Comparison of ENCODE assay signal across 10 mouse cellular contexts in genomic region chr5:30982357-30982756, GRCm38 (mm10). TPM values are rescaled to one million over a fixed set of nuclear protein-coding genes. Genes with fewer than 3 reads are reported as not detected.
DNase-seq lines count a peak whose midpoint lies in the region; ATAC-seq and TF ChIP-seq lines count a peak whose summit lies in the region.
"Had no signal": no experiment of that assay in that cellular context is flagged by ENCODE, and none has a peak within 500 bp of the region (broad histone marks: within the 10 kb centered on the region; RNA-seq: fewer than 3 reads in every experiment).

No protein-coding gene starts in this region.

- H3K9ac ChIP-seq in heart, postnatal 0 days (replicated peaks; ENCODE audit: low read depth, low read length) = no peak overlapping the region
- H3K9ac ChIP-seq in midbrain, postnatal 0 days (replicated peaks; ENCODE audit: low read length, poor library complexity, severe bottlenecking) = no peak overlapping the region
- no peak overlapping the region for H3K9ac ChIP-seq in midbrain, embryonic 13.5 days (replicated peaks)
- H3K9ac ChIP-seq in stomach, postnatal 0 days (ENCODE audit: low read length) = no peak overlapping the region
- H3K9ac ChIP-seq: forebrain, embryonic 15.5 days; neural tube, embryonic 15.5 days had no signal

- peak; percentile 32 for DNase-seq in heart, postnatal 0 days (ENCODE audit: low spot score)
- DNase-seq in heart, embryonic 10.5 days (ENCODE audit: low spot score) = no peak
- peak; percentile 56 for DNase-seq in midbrain, postnatal 0 days (ENCODE audit: low spot score)
- peak; percentile 72 to 85 for DNase-seq in frontal cortex, adult 2 months (ENCODE audit: extremely low spot score in 1 of 2, low spot score in 1 of 2)
- DNase-seq in stomach, postnatal 0 days (ENCODE audit: low spot score) = no peak
- DNase-seq in urinary bladder, adult 18-20 months (ENCODE audit: low spot score in 2 of 2) = no peak
- no peak for DNase-seq in heart, adult 11 months

- no peak for ATAC-seq in heart, postnatal 0 days (ENCODE audit: insufficient read depth, low read depth)
- ATAC-seq in midbrain, postnatal 0 days (ENCODE audit: low FRiP score) = no peak
- no peak for ATAC-seq in midbrain, embryonic 13.5 days
- no peak for ATAC-seq in stomach, postnatal 0 days (ENCODE audit: low FRiP score, low TSS enrichment)
- ATAC-seq: forebrain, embryonic 15.5 days had no signal

- no peak overlapping the region for H3K4me2 ChIP-seq in heart, postnatal 0 days (ENCODE audit: low read depth, low read length)
- no peak overlapping the region for H3K4me2 ChIP-seq in midbrain, postnatal 0 days (ENCODE audit: low read depth, low read length, poor library complexity, severe bottlenecking)
- no peak overlapping the region for H3K4me2 ChIP-seq in midbrain, embryonic 13.5 days (replicated peaks)
- H3K4me2 ChIP-seq in stomach, postnatal 0 days (replicated peaks; ENCODE audit: low read depth) = no peak overlapping the region
- H3K4me2 ChIP-seq: forebrain, embryonic 15.5 days; neural tube, embryonic 15.5 days had no signal

- H3K27me3 ChIP-seq in heart, postnatal 0 days (ENCODE audit: control insufficient read depth, insufficient read depth, low read length) = no peaks in the 10 kb centered on the region
- H3K27me3 ChIP-seq in heart, embryonic 10.5 days (ENCODE audit: insufficient read depth, poor library complexity, severe bottlenecking) = no peaks in the 10 kb centered on the region
- H3K27me3 ChIP-seq in midbrain, postnatal 0 days (ENCODE audit: insufficient read depth, low read length) = no peaks in the 10 kb centered on the region
- H3K27me3 ChIP-seq in midbrain, embryonic 13.5 days = no peaks in the 10 kb centered on the region
- no peaks in the 10 kb centered on the region for H3K27me3 ChIP-seq in stomach, postnatal 0 days (ENCODE audit: control insufficient read depth, insufficient read depth, low read length)
- H3K27me3 ChIP-seq: forebrain, embryonic 15.5 days; neural tube, embryonic 15.5 days had no signal

- TF ChIP-seq CTCF in heart, postnatal 0 days (IDR thresholded peaks at IDR 0.05; ENCODE audit: low read depth) = peak; percentile 65
- peak; percentile 62 for TF ChIP-seq CTCF in midbrain, postnatal 0 days (IDR thresholded peaks at IDR 0.05)
- peak; percentile 77 for TF ChIP-seq CTCF in stomach, postnatal 0 days (IDR thresholded peaks at IDR 0.05; ENCODE audit: low read depth)

- no peaks in the 10 kb centered on the region for H3K4me1 ChIP-seq in heart, postnatal 0 days (ENCODE audit: control insufficient read depth, insufficient read depth)
- H3K4me1 ChIP-seq in heart, embryonic 10.5 days = peaks cover 5% of the 10 kb centered on the region
- no peaks in the 10 kb centered on the region for H3K4me1 ChIP-seq in midbrain, postnatal 0 days (ENCODE audit: insufficient read depth, low read length)
- no peaks in the 10 kb centered on the region for H3K4me1 ChIP-seq in midbrain, embryonic 13.5 days (replicated peaks)
- no peaks in the 10 kb centered on the region for H3K4me1 ChIP-seq in stomach, postnatal 0 days (replicated peaks; ENCODE audit: control insufficient read depth, insufficient read depth)
- H3K4me1 ChIP-seq: forebrain, embryonic 15.5 days; neural tube, embryonic 15.5 days had no signal

- H3K9me3 ChIP-seq in heart, postnatal 0 days (replicated peaks; ENCODE audit: control insufficient read depth, low read length) = no peaks in the 10 kb centered on the region
- no peaks in the 10 kb centered on the region for H3K9me3 ChIP-seq in heart, embryonic 10.5 days
- no peaks in the 10 kb centered on the region for H3K9me3 ChIP-seq in midbrain, postnatal 0 days (ENCODE audit: low read length)
- H3K9me3 ChIP-seq in midbrain, embryonic 13.5 days = no peaks in the 10 kb centered on the region
- H3K9me3 ChIP-seq in stomach, postnatal 0 days (ENCODE audit: control insufficient read depth, low read length) = no peaks in the 10 kb centered on the region
- H3K9me3 ChIP-seq: forebrain, embryonic 15.5 days; neural tube, embryonic 15.5 days had no signal

- H3K4me3 ChIP-seq in heart, postnatal 0 days (ENCODE audit: low read depth, low read length) = no peak overlapping the region
- no peak overlapping the region for H3K4me3 ChIP-seq in heart, embryonic 10.5 days
- H3K4me3 ChIP-seq in midbrain, postnatal 0 days (ENCODE audit: low read depth, low read length) = no peak overlapping the region
- no peak overlapping the region for H3K4me3 ChIP-seq in midbrain, embryonic 13.5 days (replicated peaks)
- no peak overlapping the region for H3K4me3 ChIP-seq in stomach, postnatal 0 days (ENCODE audit: low read depth, low read length)
- H3K4me3 ChIP-seq: forebrain, embryonic 15.5 days; neural tube, embryonic 15.5 days had no signal

- TF ChIP-seq EP300 in heart, postnatal 0 days (IDR thresholded peaks at IDR 0.05; ENCODE audit: low read depth) = no peak
- no peak for TF ChIP-seq EP300 in stomach, postnatal 0 days (optimal IDR thresholded peaks at IDR 0.05)

- 20% methylated on average over 2 of the region's 2 CpGs for WGBS in heart, postnatal 0 days
- 16% methylated on average over 2 of the region's 2 CpGs for WGBS in heart, embryonic 10.5 days
- 14% methylated on average over 2 of the region's 2 CpGs for WGBS in midbrain, postnatal 0 days
- 17% methylated on average over 2 of the region's 2 CpGs for WGBS in midbrain, embryonic 13.5 days
- WGBS in stomach, postnatal 0 days = 17% methylated on average over 2 of the region's 2 CpGs

- H3K27ac ChIP-seq in heart, postnatal 0 days (ENCODE audit: low read depth) = no peak overlapping the region
- H3K27ac ChIP-seq in heart, embryonic 10.5 days = no peak overlapping the region
- no peak overlapping the region for H3K27ac ChIP-seq in midbrain, postnatal 0 days (ENCODE audit: low read depth, low read length)
- no peak overlapping the region for H3K27ac ChIP-seq in midbrain, embryonic 13.5 days
- H3K27ac ChIP-seq in stomach, postnatal 0 days (replicated peaks) = no peak overlapping the region
- H3K27ac ChIP-seq: forebrain, embryonic 15.5 days; neural tube, embryonic 15.5 days had no signal

- H3K36me3 ChIP-seq in heart, postnatal 0 days (replicated peaks; ENCODE audit: control insufficient read depth, insufficient read depth, low read length) = no peaks in the 10 kb centered on the region
- H3K36me3 ChIP-seq in heart, embryonic 10.5 days = no peaks in the 10 kb centered on the region
- no peaks in the 10 kb centered on the region for H3K36me3 ChIP-seq in midbrain, postnatal 0 days (ENCODE audit: insufficient read depth, low read length)
- no peaks in the 10 kb centered on the region for H3K36me3 ChIP-seq in midbrain, embryonic 13.5 days
- H3K36me3 ChIP-seq in stomach, postnatal 0 days (ENCODE audit: control insufficient read depth, insufficient read depth, low read length) = no peaks in the 10 kb centered on the region
- H3K36me3 ChIP-seq: forebrain, embryonic 15.5 days; neural tube, embryonic 15.5 days had no signal

RNA-seq across cellular contexts. Expression of gene Tcf23, which starts 13.9 kb away (rescaled TPM):
- not detected in 2 replicates for total RNA-seq in heart, postnatal 0 days (2014; rRNA removed; ENCODE audit: low replicate concordance)
- polyA plus RNA-seq in heart, postnatal 0 days (2015; fragmentation: Nextera tagmentation; extraction: Ambion mirVana) = 0.15 and 0.21 TPM in 2 replicates
- polyA plus RNA-seq in heart, embryonic 10.5 days (2016; fragmentation: Nextera tagmentation; extraction: Ambion mirVana) = 0.11 and 0.17 TPM in 2 replicates
- 0.05 TPM in 1 of 2 replicates, not detected in the other for total RNA-seq in midbrain, postnatal 0 days (2014; rRNA removed)
- polyA plus RNA-seq in midbrain, postnatal 0 days (2015; fragmentation: Nextera tagmentation; extraction: Ambion mirVana) = 0.07 and 0.09 TPM in 2 replicates
- not detected in 2 replicates for polyA plus RNA-seq in midbrain, embryonic 13.5 days (2015; fragmentation: Nextera tagmentation; extraction: Ambion mirVana)
- 0.20 and 0.21 TPM in 2 replicates for polyA plus RNA-seq in frontal cortex, adult 2 months (2012; rRNA removed)
- 4.3 and 4.5 TPM in 2 replicates for polyA plus RNA-seq in stomach, postnatal 0 days (2015; fragmentation: Nextera tagmentation; extraction: Ambion mirVana)
- polyA plus RNA-seq: forebrain, embryonic 15.5 days; neural tube, embryonic 15.5 days had no signal

RNA-seq across cellular contexts. Expression of gene Preb, which starts 22.2 kb away (rescaled TPM):
- total RNA-seq in heart, postnatal 0 days (2014; rRNA removed; ENCODE audit: low replicate concordance) = 20.8 and 40.0 TPM in 2 replicates
- 54.3 and 64.3 TPM in 2 replicates for polyA plus RNA-seq in heart, postnatal 0 days (2015; fragmentation: Nextera tagmentation; extraction: Ambion mirVana)
- 118 and 124 TPM in 2 replicates for polyA plus RNA-seq in heart, embryonic 10.5 days (2016; fragmentation: Nextera tagmentation; extraction: Ambion mirVana)
- total RNA-seq in midbrain, postnatal 0 days (2014; rRNA removed) = 37.6 and 37.7 TPM in 2 replicates
- 89.6 and 101 TPM in 2 replicates for polyA plus RNA-seq in midbrain, postnatal 0 days (2015; fragmentation: Nextera tagmentation; extraction: Ambion mirVana)
- polyA plus RNA-seq in midbrain, embryonic 13.5 days (2015; fragmentation: Nextera tagmentation; extraction: Ambion mirVana) = 108 and 129 TPM in 2 replicates
- polyA plus RNA-seq in frontal cortex, adult 2 months (2012; rRNA removed) = 192 and 208 TPM in 2 replicates
- 88.1 and 93.1 TPM in 2 replicates for polyA plus RNA-seq in stomach, postnatal 0 days (2015; fragmentation: Nextera tagmentation; extraction: Ambion mirVana)

RNA-seq across cellular contexts. Expression of gene Cgref1, which starts 37.0 kb away (rescaled TPM):
- 0.77 and 3.0 TPM in 2 replicates for total RNA-seq in heart, postnatal 0 days (2014; rRNA removed; ENCODE audit: low replicate concordance)
- polyA plus RNA-seq in heart, postnatal 0 days (2015; fragmentation: Nextera tagmentation; extraction: Ambion mirVana) = 1.1 and 1.2 TPM in 2 replicates
- 5.5 and 6.0 TPM in 2 replicates for polyA plus RNA-seq in heart, embryonic 10.5 days (2016; fragmentation: Nextera tagmentation; extraction: Ambion mirVana)
- total RNA-seq in midbrain, postnatal 0 days (2014; rRNA removed) = 162 and 185 TPM in 2 replicates
- 108 TPM in 2 replicates for polyA plus RNA-seq in midbrain, postnatal 0 days (2015; fragmentation: Nextera tagmentation; extraction: Ambion mirVana)
- 23.0 TPM in 2 replicates for polyA plus RNA-seq in midbrain, embryonic 13.5 days (2015; fragmentation: Nextera tagmentation; extraction: Ambion mirVana)
- polyA plus RNA-seq in frontal cortex, adult 2 months (2012; rRNA removed) = 25.6 and 39.1 TPM in 2 replicates
- polyA plus RNA-seq in stomach, postnatal 0 days (2015; fragmentation: Nextera tagmentation; extraction: Ambion mirVana) = 22.5 and 24.8 TPM in 2 replicates

Comparison
In these comparisons a context has a peak if more than half of its experiments do, and no peak if none do; other contexts are left out.
1. DNase-seq: peak in heart, postnatal 0 days (single experiment), midbrain, postnatal 0 days (single experiment) and frontal cortex, adult 2 months (2 of 2); none in heart, embryonic 10.5 days (single experiment), stomach, postnatal 0 days (single experiment), urinary bladder, adult 18-20 months (0 of 2) and heart, adult 11 months (single experiment).
2. Peak in every context shown above with its lines, with median percentiles within 50 percentile points of each other: CTCF ChIP-seq.